Mouse (Mus musculus) brain, embryonic 18.5 days (tissue): ENCODE results near the gene Steap4.
"Not testable (repeated sequence)": the region's sequence is repeated elsewhere in the genome, so short reads cannot be mapped to it uniquely, and the experiment has no call there.

Experiments used
- DNase-seq: peaks from one replicate; pipeline ENCODE4 v3.0.0-alpha.2; 2012; ENCODE audit warnings: low read depth, low spot score

Gene Steap4

GRCm38 (mm10) chr5:7988415-7988814, 28.2 kb downstream of the Steap4 start:
- DNase-seq, result no peak

GRCm38 (mm10) chr5:7991631-7992030, 31.4 kb downstream of the Steap4 start:
- not testable (repeated sequence) for DNase-seq

GRCm38 (mm10) chr5:7993766-7994165, 33.5 kb downstream of the Steap4 start:
- no peak for DNase-seq

GRCm38 (mm10) chr5:7995288-7995897, 35.1 kb downstream of the Steap4 start:
- DNase-seq, result no peak

GRCm38 (mm10) chr5:7996401-7997044, 36.3 kb downstream of the Steap4 start:
- peak; percentile 18 for DNase-seq

GRCm38 (mm10) chr5:7997086-7997485, 36.8 kb downstream of the Steap4 start:
- no peak for DNase-seq

GRCm38 (mm10) chr5:8000466-8000865, 40.2 kb downstream of the Steap4 start:
- no peak for DNase-seq

GRCm38 (mm10) chr5:8002827-8003226, 42.6 kb downstream of the Steap4 start:
- DNase-seq, result no peak

- DNase-seq, result no peak
These were observed 53.0 kb downstream of the Steap4 start for GRCm38 (mm10) chr5:8013276-8013675.
